Mouse (Mus musculus): ENCODE results near the gene Mpp5.

The Mpp5 gene

GRCm38 (mm10) chr12:78848246-78848645, 99.5 kb downstream of the Mpp5 start:
- DNase-seq = no peak

- DNase-seq = peak; percentile 36 to 54
Measured at GRCm38 (mm10) chr12:78860921-78861495, 112.3 kb downstream of the Mpp5 start.

- DNase-seq = peak; percentile 98 to 99
Measured at GRCm38 (mm10) chr12:78861496-78862253, 113.0 kb downstream of the Mpp5 start, which contains the start of the genes Atp6v1d and Eif2s1. TSS of gene Atp6v1d (minus strand) at chr12:78861638. TSS of gene Eif2s1 (plus strand) at chr12:78861819.

GRCm38 (mm10) chr12:78862254-78862730, 113.6 kb downstream of the Mpp5 start:
- no peak for DNase-seq

- peak in 1 of 2 experiments; percentile 50 for DNase-seq
Measured at GRCm38 (mm10) chr12:78865434-78865833, 116.7 kb downstream of the Mpp5 start.

GRCm38 (mm10) chr12:78868115-78868514, 119.4 kb downstream of the Mpp5 start:
- DNase-seq = no peak

- no peak for DNase-seq
Measured at GRCm38 (mm10) chr12:78874581-78874980, 125.9 kb downstream of the Mpp5 start.

GRCm38 (mm10) chr12:78890062-78890461, 141.4 kb downstream of the Mpp5 start:
- peak in 1 of 2 experiments; percentile 47 for DNase-seq
